Mouse (Mus musculus) liver, adult (tissue): ENCODE data around the gene Itsn1.

Experiments
- GATA4 ChIP-seq: IDR thresholded peaks from 2 replicates; pipeline ENCODE4 v1.6.1; 2014; ENCODE audit warnings: mild to moderate bottlenecking, low read length; ENCODE audit not compliant: insufficient replicate concordance

Gene Itsn1

DNA sequence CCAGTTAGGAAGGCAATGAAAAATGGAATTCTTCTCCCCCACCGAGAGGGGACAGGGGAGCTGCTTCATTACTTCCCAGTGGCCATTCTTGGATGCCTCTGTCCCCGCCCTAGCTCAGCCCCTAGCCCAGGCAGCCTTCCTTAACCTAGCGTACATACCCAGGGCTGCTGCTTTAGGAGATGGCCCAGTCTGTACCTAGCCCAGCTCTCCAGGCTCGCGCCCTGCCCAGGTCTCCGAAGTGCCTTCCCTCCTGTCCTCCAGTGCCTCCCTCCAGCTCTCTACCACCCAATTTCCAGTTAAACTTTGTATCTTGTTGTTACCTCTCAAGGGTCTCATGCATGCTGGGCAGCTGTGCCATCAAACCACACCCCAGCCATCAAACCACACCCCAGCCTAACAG is 106.7 kb downstream of the Itsn1 start:
- TF ChIP-seq GATA4: no peak

GRCm38 (mm10) chr16:91836592-91837557 is 107.8 kb downstream of the Itsn1 start:
- no peak for TF ChIP-seq GATA4

DNA sequence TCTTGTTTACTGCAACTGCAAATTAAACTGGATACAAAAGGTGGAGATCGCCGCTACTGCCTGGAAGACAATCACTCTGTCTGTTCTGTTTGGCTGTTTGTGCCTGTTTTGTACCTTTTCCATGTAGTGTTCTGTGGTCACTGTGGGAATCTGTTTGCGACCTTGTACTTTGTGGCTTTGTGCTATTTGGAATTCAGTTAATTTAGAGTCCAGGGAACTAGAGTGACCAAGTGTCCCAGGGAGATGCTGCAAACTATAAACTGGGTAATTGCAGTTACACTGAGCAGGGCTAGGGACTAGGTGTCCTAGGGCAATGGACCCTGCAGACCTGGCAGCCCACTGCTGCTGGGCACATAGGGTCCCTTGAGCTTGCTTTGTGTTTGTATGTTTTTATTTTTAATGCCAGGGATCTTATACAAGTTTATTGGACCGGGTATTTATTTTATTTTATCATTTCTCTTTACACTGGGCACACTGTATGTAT is 108.5 kb downstream of the Itsn1 start:
- TF ChIP-seq GATA4: no peak

DNA sequence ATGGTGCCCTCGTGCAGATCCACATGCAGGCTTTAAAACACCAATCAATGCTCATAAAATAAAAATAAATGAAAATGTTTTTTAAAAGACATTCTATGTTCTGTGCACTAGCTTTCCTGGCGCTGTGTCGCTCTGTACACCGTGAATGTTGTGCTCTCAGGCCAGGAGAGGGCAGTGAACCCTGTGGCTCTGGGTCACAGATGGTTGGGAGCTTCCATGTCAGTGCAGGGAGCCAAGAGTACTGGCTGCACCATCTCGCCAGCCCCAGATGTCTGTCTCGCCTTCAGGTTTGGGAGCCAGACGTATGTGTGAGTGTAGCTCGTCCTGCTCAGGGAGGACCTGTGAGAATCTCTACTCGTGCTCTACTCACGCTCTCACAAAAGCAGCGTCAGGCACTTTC is 109.7 kb downstream of the Itsn1 start:
- TF ChIP-seq GATA4: no peak; the same call in 1 of the 2 replicates

- peak; percentile 43; the same call in 1 of the 2 replicates for TF ChIP-seq GATA4
These were observed 110.4 kb downstream of the Itsn1 start for GRCm38 (mm10) chr16:91839462-91839861.

DNA sequence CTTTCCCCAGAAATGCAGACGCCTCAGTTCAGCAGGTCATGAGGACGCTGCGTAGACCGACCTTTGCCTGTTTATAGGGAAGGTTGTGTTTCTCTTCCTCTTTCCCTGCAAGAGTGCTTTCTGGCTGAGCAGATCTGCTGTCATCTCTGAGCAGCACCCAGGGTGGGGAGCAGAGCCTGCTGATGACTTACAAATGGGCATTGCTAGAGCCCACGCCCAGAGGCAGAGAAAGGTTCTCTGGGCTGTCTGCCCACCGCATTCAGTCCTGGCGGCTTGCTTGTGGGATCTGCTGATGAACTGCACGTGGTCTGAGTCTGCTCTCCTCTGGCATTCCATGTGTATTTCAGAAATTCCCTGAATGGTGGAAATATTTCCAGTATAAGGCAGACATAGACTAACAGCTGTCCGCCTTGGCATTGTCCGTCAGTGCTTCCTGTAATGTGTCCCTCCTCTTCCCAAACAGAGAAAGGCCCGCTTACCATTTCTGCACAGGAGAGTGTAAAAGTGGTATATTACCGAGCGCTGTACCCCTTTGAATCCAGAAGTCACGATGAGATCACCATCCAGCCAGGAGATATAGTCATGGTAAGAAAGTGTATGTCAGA is 112.0 kb downstream of the Itsn1 start:
- TF ChIP-seq GATA4: no peak

GRCm38 (mm10) chr16:91846089-91846741 is 117.1 kb downstream of the Itsn1 start:
- TF ChIP-seq GATA4: no peak

DNA sequence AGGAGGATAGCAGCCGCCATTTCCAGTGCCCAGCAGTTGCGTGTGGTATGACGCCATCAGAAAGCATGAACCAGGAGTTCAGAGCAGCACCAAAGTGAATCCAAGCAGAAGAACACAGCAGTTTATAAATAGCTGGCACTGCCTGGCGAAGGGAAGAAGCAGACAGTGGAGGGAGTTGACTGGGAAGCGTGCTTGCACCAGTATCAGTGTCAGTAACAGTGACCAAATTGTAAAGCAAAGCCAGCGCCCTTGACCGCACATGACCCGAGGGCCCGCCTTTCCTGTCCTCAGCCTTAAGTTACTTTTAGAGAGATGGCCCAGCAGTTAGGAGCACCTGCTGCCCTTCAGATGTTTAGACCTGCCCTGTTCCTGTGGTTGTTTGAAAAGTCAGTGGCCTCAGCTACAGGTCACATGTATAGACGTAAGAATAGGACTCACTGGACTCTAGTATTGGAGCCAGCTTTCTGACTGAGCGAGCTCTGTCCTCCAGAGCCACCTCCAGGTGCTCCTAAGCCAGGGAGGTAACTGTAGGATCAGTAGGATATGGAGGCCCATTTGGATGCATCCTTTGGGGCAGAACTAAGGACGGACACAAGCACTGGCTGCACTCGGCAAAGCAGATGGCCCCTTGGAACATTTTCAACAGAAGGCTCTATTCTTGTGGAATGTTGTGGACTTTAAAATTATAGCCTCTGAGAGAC is 118.6 kb downstream of the Itsn1 start:
- no peak for TF ChIP-seq GATA4

GRCm38 (mm10) chr16:91848505-91848904 is 119.4 kb downstream of the Itsn1 start:
- no peak for TF ChIP-seq GATA4

DNA sequence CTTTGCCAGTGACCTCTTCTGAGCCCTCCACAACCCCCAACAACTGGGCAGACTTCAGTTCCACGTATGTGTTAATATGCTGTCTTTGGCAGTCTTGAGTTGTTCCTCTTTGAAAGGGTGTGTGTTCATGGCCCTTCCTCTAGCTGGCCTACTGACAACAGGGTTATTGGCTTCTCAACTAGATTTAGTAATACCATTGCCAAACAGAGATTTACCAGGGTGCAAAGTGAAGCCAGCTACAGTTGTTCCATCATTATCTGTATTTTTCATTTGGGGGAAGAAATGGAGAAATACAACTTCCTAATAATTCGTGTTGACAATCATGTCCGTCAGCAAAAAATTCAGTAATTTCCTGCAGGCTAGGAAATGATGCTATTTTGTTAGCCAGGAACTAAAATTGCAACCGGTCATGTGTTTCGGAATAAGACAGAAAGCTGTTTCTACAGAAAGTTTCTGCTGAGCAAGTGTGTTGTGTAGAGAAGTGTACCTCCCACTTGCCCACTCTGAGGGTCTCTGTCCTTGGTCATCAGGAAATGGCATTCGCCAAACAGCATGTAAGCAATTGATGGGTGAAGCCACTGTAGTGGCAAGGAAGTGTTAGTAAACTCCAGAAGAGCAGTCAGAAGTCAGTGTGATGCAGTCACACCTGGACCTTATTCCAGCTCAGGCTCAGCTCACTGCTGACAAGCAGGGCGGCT is 120.0 kb downstream of the Itsn1 start:
- TF ChIP-seq GATA4: no peak

DNA sequence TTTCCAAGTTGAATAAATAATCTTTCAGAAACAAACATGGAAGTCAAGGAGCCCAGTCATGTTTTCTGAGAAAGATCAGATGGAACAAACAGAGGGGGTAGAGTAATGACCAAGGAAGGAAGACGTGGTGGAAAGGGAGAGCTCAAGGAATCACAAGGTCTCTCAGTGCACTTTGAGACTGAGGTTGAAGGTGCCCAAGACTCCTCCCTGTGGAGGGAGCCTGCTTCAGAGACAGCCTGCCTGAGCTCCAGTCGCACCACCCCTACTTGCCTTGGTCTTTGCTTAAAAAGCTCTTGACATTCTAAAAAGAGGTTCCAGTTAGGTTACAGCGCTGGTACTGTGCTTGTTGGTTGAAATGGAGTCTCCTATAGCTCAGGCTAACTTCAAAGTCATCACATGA is 121.1 kb downstream of the Itsn1 start:
- TF ChIP-seq GATA4: no peak

DNA sequence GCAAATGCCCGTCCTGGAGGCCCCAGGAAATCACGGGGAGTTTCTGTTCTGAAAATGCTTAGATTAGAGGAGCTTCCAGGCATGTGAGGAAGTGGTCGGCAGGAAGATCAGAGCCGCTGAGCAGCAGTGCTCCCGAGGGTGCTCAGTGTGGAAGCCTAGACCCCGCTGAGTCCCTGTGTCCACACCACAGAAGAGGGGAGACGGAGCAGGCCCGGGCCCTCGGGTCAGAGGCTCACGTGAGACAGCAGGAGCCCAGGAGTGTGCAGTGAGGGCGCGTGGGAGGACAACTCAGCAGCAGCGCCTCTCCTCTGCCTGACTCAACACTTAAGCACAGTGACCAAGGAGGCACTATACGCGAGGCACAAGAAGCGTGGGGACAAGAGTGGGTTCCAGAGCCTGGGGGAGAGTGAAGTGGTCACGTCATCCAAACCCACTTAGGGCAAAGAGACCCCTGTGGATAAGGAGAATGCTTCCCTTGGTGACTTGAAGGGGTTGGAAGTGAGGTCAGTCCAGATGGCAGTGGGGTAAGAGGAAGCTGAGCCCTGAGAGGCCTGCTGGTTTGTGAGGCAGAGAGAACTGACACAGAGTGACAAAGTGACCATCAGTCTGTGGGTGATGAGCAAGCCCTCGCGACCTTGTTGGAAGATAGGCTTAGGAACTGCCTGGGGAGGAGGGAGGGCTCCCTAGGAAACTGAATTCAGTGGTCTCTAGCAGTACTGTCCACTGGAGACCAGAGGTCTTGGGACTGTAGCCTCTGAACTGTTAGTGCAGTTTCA is 122.6 kb downstream of the Itsn1 start:
- 0 out of 2 replicates have a peak, but pooled peaks have one; percentile 8 for TF ChIP-seq GATA4

- TF ChIP-seq GATA4: no peak
These were observed 123.7 kb downstream of the Itsn1 start for GRCm38 (mm10) chr16:91852753-91853152.

GRCm38 (mm10) chr16:91853223-91853622 is 124.1 kb downstream of the Itsn1 start:
- no peak for TF ChIP-seq GATA4
